Mouse (Mus musculus) liver, postnatal 0 days (tissue): Measurements from ENCODE around the gene Pttg1.

Source experiments
- CTCF ChIP-seq: sonication (generic); IDR thresholded peaks from 2 replicates; pipeline ENCODE4 v1.5.1; 2016; ENCODE audit warnings: antibody characterized with exemption, low read depth
- EP300 ChIP-seq: IDR thresholded peaks from 2 replicates; pipeline ENCODE4 v1.6.1; 2016; ENCODE audit warnings: antibody characterized with exemption, low read depth, mild to moderate bottlenecking

GRCm38 (mm10) chr11:43383581-43383980, 42.5 kb downstream of the Pttg1 start:
- no peak for TF ChIP-seq CTCF
- TF ChIP-seq EP300, result no peak
